Mouse (Mus musculus): ENCODE data around the gene Kirrel3. TPM values are rescaled to one million over a fixed set of nuclear protein-coding genes. Genes with fewer than 3 reads are reported as not detected.

Kirrel3 gene
- 38.2 and 50.1 TPM in 2 replicates for polyA plus RNA-seq (2015; fragmentation: Nextera tagmentation; extraction: Ambion mirVana)

DNA sequence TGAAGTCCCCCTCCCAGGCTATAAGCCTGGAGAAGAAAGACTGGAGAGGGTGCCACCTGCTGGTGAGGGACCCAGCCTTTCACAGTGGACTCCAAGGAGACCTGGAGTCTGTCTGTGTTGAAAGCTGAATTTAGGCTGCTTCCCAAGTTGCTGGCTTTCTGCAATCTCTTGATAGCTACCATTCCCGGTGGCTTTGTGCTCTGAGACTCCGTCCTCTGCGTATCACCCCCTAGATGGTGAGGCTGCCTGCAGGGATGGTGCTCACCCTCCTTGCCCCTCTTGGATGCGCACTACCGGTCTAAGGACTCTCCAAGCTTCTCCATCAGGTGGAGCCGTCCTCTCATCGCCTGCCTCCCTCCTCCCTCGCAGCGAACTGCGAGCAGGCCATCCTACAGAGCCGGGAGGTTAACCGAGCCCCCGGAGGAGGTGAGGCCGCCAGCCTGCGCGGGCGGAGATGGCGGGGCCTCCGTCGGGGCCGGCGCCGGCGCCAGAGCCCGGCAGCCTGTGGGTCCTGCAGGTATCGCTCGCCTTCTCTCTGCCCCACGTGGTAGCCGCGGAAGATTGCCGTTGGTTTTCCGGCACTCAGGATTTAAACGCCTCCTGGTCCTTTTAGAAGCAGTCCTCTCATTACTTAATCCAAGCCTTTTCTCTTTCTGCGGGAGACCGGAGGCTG, at the start of gene Kirrel3:
Gene Kirrel3 (plus strand): TSS at position 136 of the 673 bp plus-strand sequence.
- under 1% methylated on average over 35 of the region's 35 CpGs for WGBS
- Histone ChIP-seq H3K4me2 (peak within 1 kb of the TSS; percentile 89), H3K27me3 (no peaks in the 10 kb centered on the region), H3K4me3 (peak within 1 kb of the TSS; percentile 61), H3K36me3 (no peaks in the 10 kb centered on the region), H3K27ac (replicated peaks) (peak within 1 kb of the TSS; percentile 88), H3K9me3 (no peaks in the 10 kb centered on the region), H3K9ac (peak within 1 kb of the TSS; percentile 79), H3K4me1 (replicated peaks) (peaks cover 39% of the 10 kb centered on the region)
- peak; percentile 82 for ATAC-seq (ENCODE audit: low FRiP score, low read depth)

- H3K4me1 ChIP-seq (replicated peaks): no peaks in the 10 kb centered on the region
- no peaks in the 10 kb centered on the region for H3K27me3 ChIP-seq
- H3K4me2 ChIP-seq: no peak overlapping the region
- H3K27ac ChIP-seq (replicated peaks): no peak overlapping the region
- H3K4me3 ChIP-seq: no peak overlapping the region
- ATAC-seq (ENCODE audit: low FRiP score, low read depth): no peak
- no peak overlapping the region for H3K9ac ChIP-seq
- H3K9me3 ChIP-seq: no peaks in the 10 kb centered on the region
- 76% methylated on average over 4 of the region's 4 CpGs for WGBS
- H3K36me3 ChIP-seq: no peaks in the 10 kb centered on the region
Observed at GRCm38 (mm10) chr9:34440721-34441120, 45.0 kb upstream of the Kirrel3 start.

- ATAC-seq (ENCODE audit: low FRiP score, low read depth): no peak
- no peak overlapping the region for H3K27ac ChIP-seq (replicated peaks)
- H3K27me3 ChIP-seq: no peaks in the 10 kb centered on the region
- H3K9ac ChIP-seq: no peak overlapping the region
- 0 out of 2 replicates have a peak, but pooled peaks cover 3% of the 10 kb centered on the region for H3K4me1 ChIP-seq (replicated peaks)
- H3K9me3 ChIP-seq: no peaks in the 10 kb centered on the region
- H3K4me3 ChIP-seq: no peak overlapping the region
- no peak overlapping the region for H3K4me2 ChIP-seq
- no peaks in the 10 kb centered on the region for H3K36me3 ChIP-seq
- WGBS: 75% methylated on average over 4 of the region's 4 CpGs
Observed at GRCm38 (mm10) chr9:34443950-34444349, 41.7 kb upstream of the Kirrel3 start.

DNA sequence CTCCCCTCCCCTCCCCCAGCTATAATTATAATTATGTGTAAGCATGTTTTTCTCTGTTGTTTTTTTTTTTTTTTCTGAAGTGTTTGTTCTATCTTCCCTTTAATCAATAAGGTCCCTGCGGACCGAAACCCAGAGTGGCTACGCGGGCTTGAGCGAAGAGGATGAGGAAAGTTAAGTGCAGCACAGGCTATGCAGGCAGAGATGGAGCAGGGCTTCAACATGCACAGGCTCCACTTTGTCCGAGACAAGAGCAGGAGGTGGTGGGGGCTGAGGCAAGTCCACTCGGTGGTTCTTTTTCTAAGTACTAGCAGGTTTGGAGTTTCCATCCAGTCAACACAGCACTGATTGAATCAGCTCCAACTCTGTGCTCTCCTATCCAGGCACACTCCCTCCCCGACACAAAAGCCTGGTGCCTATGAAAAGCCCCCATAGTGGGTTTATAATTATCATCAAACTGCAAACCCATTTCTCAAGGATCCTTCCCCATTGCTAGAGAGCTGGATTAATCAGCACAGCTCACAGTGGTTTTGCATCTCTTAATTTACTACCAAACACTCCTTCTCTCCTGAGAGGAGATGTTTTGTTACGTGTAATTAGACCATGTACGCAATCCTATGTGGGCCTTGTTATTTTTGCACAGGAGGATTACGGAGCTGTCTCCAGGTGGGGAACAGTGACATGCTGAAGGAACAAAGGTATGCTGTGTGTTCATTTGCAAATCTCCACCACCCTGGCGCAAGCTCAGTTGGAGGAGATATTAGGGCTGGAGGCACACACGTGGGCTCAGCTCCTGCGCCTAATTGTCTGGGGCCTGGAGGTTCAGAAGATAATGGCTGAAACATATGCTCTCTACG, 39.0 kb upstream of the Kirrel3 start:
- Histone ChIP-seq H3K4me3 (no peak overlapping the region), H3K36me3 (no peaks in the 10 kb centered on the region), H3K9ac (no peak overlapping the region), H3K4me2 (no peak overlapping the region), H3K27me3 (no peaks in the 10 kb centered on the region), H3K27ac (replicated peaks) (0 out of 2 replicates have a peak overlapping the region, but pooled peaks have one; percentile 13), H3K9me3 (no peaks in the 10 kb centered on the region), H3K4me1 (replicated peaks) (0 out of 2 replicates have a peak, but pooled peaks cover 3% of the 10 kb centered on the region)
- ATAC-seq (ENCODE audit: low FRiP score, low read depth): no peak
- 60% methylated on average over 15 of the region's 15 CpGs for whole genome bisulfite sequencing

- 0 out of 2 replicates have a peak, but pooled peaks cover 3% of the 10 kb centered on the region for H3K4me1 ChIP-seq (replicated peaks)
- H3K27me3 ChIP-seq: no peaks in the 10 kb centered on the region
- H3K9me3 ChIP-seq: no peaks in the 10 kb centered on the region
- H3K4me2 ChIP-seq: no peak overlapping the region
- H3K36me3 ChIP-seq: no peaks in the 10 kb centered on the region
- 81% methylated on average over 2 of the region's 2 CpGs for WGBS
- no peak overlapping the region for H3K4me3 ChIP-seq
- ATAC-seq (ENCODE audit: low FRiP score, low read depth): no peak
- no peak overlapping the region for H3K9ac ChIP-seq
- H3K27ac ChIP-seq (replicated peaks): no peak overlapping the region
Observed at GRCm38 (mm10) chr9:34447736-34448135, 38.0 kb upstream of the Kirrel3 start.

- H3K36me3 ChIP-seq: no peaks in the 10 kb centered on the region
- ATAC-seq (ENCODE audit: low FRiP score, low read depth): no peak
- H3K9ac ChIP-seq: no peak overlapping the region
- WGBS: 80% methylated on average over 4 of the region's 4 CpGs
- no peaks in the 10 kb centered on the region for H3K9me3 ChIP-seq
- no peak overlapping the region for H3K4me3 ChIP-seq
- no peak overlapping the region for H3K4me2 ChIP-seq
- no peak overlapping the region for H3K27ac ChIP-seq (replicated peaks)
- H3K27me3 ChIP-seq: no peaks in the 10 kb centered on the region
- H3K4me1 ChIP-seq (replicated peaks): 0 out of 2 replicates have a peak, but pooled peaks cover 3% of the 10 kb centered on the region
Observed at GRCm38 (mm10) chr9:34448467-34448866, 37.2 kb upstream of the Kirrel3 start.

- Histone ChIP-seq H3K9me3 (no peaks in the 10 kb centered on the region), H3K4me1 (replicated peaks) (0 out of 2 replicates have a peak, but pooled peaks cover 5% of the 10 kb centered on the region), H3K4me2 (no peak overlapping the region), H3K4me3 (no peak overlapping the region), H3K27ac (replicated peaks) (no peak overlapping the region), H3K36me3 (no peaks in the 10 kb centered on the region), H3K27me3 (no peaks in the 10 kb centered on the region), H3K9ac (no peak overlapping the region)
- ATAC-seq (ENCODE audit: low FRiP score, low read depth): no peak
- WGBS: 53% methylated on average over 5 of the region's 5 CpGs
Observed at GRCm38 (mm10) chr9:34458189-34458588, 27.5 kb upstream of the Kirrel3 start.

GRCm38 (mm10) chr9:34459968-34460367, 25.7 kb upstream of the Kirrel3 start:
- H3K4me2 ChIP-seq: no peak overlapping the region
- no peaks in the 10 kb centered on the region for H3K27me3 ChIP-seq
- H3K9me3 ChIP-seq: no peaks in the 10 kb centered on the region
- no peak overlapping the region for H3K27ac ChIP-seq (replicated peaks)
- H3K4me3 ChIP-seq: no peak overlapping the region
- H3K9ac ChIP-seq: no peak overlapping the region
- 0 out of 2 replicates have a peak, but pooled peaks cover 5% of the 10 kb centered on the region for H3K4me1 ChIP-seq (replicated peaks)
- H3K36me3 ChIP-seq: no peaks in the 10 kb centered on the region
- no peak for ATAC-seq (ENCODE audit: low FRiP score, low read depth)
- 80% methylated on average over 5 of the region's 5 CpGs for WGBS

- no peaks in the 10 kb centered on the region for H3K9me3 ChIP-seq
- no peak overlapping the region for H3K27ac ChIP-seq (replicated peaks)
- 0 out of 2 replicates have a peak, but pooled peaks cover 1% of the 10 kb centered on the region for H3K4me1 ChIP-seq (replicated peaks)
- ATAC-seq (ENCODE audit: low FRiP score, low read depth): no peak
- no peak overlapping the region for H3K4me2 ChIP-seq
- H3K9ac ChIP-seq: no peak overlapping the region
- H3K4me3 ChIP-seq: no peak overlapping the region
- H3K27me3 ChIP-seq: no peaks in the 10 kb centered on the region
- 51% methylated on average over 2 of the region's 2 CpGs for WGBS
- H3K36me3 ChIP-seq: no peaks in the 10 kb centered on the region
Observed at GRCm38 (mm10) chr9:34463666-34464065, 22.0 kb upstream of the Kirrel3 start.

- H3K36me3 ChIP-seq: no peaks in the 10 kb centered on the region
Observed at GRCm38 (mm10) chr9:34466058-34466457, 19.6 kb upstream of the Kirrel3 start.

DNA sequence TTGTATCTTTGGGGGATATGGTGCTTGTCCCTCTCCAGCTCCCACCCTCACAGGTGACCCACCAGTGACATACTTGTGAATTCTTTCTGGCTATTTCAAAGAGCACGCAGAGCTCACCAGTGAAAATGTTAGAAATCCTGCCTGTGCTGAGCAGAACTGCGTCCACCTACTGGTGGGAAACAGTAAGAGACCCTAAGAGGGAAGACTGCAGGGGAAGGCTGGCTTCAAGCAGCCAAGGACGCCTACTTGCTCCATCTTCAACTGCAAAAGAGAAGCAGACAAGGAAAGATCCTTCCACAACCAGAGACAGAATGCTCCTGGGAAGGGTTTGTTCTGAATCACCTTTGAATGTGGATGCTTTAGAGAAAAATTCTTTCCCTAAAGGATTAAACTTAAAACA, 16.5 kb upstream of the Kirrel3 start:
- Histone ChIP-seq H3K9ac (no peak overlapping the region), H3K4me3 (no peak overlapping the region), H3K4me2 (no peak overlapping the region), H3K27me3 (no peaks in the 10 kb centered on the region), H3K9me3 (no peaks in the 10 kb centered on the region), H3K27ac (replicated peaks) (no peak overlapping the region), H3K4me1 (replicated peaks) (no peaks in the 10 kb centered on the region), H3K36me3 (no peaks in the 10 kb centered on the region)
- no peak for ATAC-seq (ENCODE audit: low FRiP score, low read depth)
- 87% methylated on average over 3 of the region's 3 CpGs for WGBS

More at GRCm38 (mm10) chr9:34466058-34466457, 19.6 kb upstream of the Kirrel3 start:
- ATAC-seq (ENCODE audit: low FRiP score, low read depth): no peak
- H3K9me3 ChIP-seq: no peaks in the 10 kb centered on the region
- 76% methylated on average over 3 of the region's 3 CpGs for WGBS
- no peak overlapping the region for H3K4me2 ChIP-seq
- H3K4me1 ChIP-seq (replicated peaks): no peaks in the 10 kb centered on the region
- H3K4me3 ChIP-seq: no peak overlapping the region
- no peak overlapping the region for H3K9ac ChIP-seq
- no peak overlapping the region for H3K27ac ChIP-seq (replicated peaks)
- H3K27me3 ChIP-seq: no peaks in the 10 kb centered on the region

GRCm38 (mm10) chr9:34476206-34476605, 9.5 kb upstream of the Kirrel3 start:
- 56% methylated on average over 5 of the region's 5 CpGs for WGBS
- ATAC-seq (ENCODE audit: low FRiP score, low read depth): no peak
- no peak overlapping the region for H3K9ac ChIP-seq
- H3K4me1 ChIP-seq (replicated peaks): no peaks in the 10 kb centered on the region
- no peak overlapping the region for H3K4me3 ChIP-seq
- no peaks in the 10 kb centered on the region for H3K36me3 ChIP-seq
- no peaks in the 10 kb centered on the region for H3K27me3 ChIP-seq
- no peak overlapping the region for H3K27ac ChIP-seq (replicated peaks)
- H3K4me2 ChIP-seq: no peak overlapping the region
- H3K9me3 ChIP-seq: no peaks in the 10 kb centered on the region
